Mouse (Mus musculus): Measurements from ENCODE around the gene Mia.

DNA sequence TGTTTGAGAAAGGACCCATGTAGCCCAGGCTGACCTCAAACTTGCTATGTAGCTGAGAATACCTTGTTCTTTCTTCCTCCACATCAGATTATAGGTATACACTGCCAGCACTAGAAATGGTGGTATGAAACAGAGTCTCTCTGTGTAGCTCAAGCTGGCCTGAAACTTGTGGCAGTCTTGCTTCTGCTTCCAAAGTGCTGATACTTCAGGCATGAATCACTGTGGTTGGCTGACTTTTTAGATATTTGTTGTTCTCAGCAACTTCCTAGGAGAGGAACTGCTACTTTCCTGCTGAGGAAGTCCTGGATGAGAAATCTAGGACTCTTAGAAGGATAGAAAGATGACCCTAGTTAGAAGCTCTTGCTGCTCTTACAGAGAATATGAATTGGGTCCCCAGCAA, 17.4 kb upstream of the Mia start:
- TF ChIP-seq EP300 (IDR thresholded peaks at IDR 0.05; ENCODE audit: low read depth) (no peak), CTCF (IDR thresholded peaks at IDR 0.05; ENCODE audit: low read depth) (no peak)
